Comparison of ENCODE assay signal across 12 mouse cellular contexts in the genomic region with DNA sequence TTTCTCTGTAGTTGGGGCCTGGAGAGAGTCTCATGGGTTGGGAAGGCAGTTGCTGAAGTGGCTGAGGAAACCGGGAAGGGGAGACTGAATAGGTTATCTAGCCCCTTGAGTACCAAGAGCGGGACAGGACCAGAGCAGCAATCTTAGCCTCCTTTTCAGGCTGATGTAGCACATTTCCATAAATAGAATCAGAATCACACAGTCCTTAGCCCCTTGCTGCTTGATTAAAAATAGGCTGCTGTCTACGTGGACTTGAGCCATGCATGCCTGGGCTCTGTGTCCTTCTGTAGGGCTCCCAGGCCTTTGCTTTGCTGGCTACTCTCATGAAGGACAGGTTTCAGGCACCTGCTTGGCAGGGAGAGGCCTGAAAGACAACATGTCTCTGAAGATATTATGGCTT. TPM values are rescaled to one million over a fixed set of nuclear protein-coding genes. Genes with fewer than 3 reads are reported as not detected.
DNase-seq lines count a peak whose midpoint lies in the region; ATAC-seq and TF ChIP-seq lines count a peak whose summit lies in the region.
"Had no signal": no experiment of that assay in that cellular context is flagged by ENCODE, and none has a peak within 500 bp of the region (broad histone marks: within the 10 kb centered on the region; RNA-seq: fewer than 3 reads in every experiment).

No protein-coding gene starts in this region.

- 59% methylated on average over 3 of the region's 3 CpGs for WGBS in stomach, embryonic 16.5 days
- 66% methylated on average over 3 of the region's 3 CpGs for WGBS in stomach, postnatal 0 days
- 53% methylated on average over 3 of the region's 3 CpGs for WGBS in lung, postnatal 0 days

- no peaks in the 10 kb centered on the region for H3K36me3 ChIP-seq in stomach, embryonic 16.5 days (ENCODE audit: control insufficient read depth, insufficient read depth, low read length)
- no peaks in the 10 kb centered on the region for H3K36me3 ChIP-seq in stomach, postnatal 0 days (ENCODE audit: control insufficient read depth, insufficient read depth, low read length)
- H3K36me3 ChIP-seq in lung, postnatal 0 days (ENCODE audit: insufficient read depth, low read length) = no peaks in the 10 kb centered on the region

- no peak overlapping the region for H3K4me3 ChIP-seq in stomach, embryonic 16.5 days (replicated peaks; ENCODE audit: low read length)
- no peak overlapping the region for H3K4me3 ChIP-seq in stomach, postnatal 0 days (ENCODE audit: low read depth, low read length)
- H3K4me3 ChIP-seq in lung, postnatal 0 days (ENCODE audit: low read depth, low read length) = no peak overlapping the region
- H3K4me3 ChIP-seq: erythroblast, embryonic 14.5 days; left cerebral cortex, adult 2 months had no signal

- ATAC-seq in stomach, embryonic 16.5 days (ENCODE audit: insufficient read depth, low FRiP score) = no peak
- no peak for ATAC-seq in stomach, postnatal 0 days (ENCODE audit: low FRiP score, low TSS enrichment)
- ATAC-seq in lung, postnatal 0 days = no peak

- TF ChIP-seq CTCF in stomach, postnatal 0 days (IDR thresholded peaks at IDR 0.05; ENCODE audit: low read depth) = no peak
- TF ChIP-seq CTCF in lung, postnatal 0 days (IDR thresholded peaks at IDR 0.05) = no peak

- no peak for TF ChIP-seq EP300 in stomach, postnatal 0 days (optimal IDR thresholded peaks at IDR 0.05)
- TF ChIP-seq EP300 in lung, postnatal 0 days (IDR thresholded peaks at IDR 0.05) = no peak

- DNase-seq in cerebellum, postnatal 10 days = peak; percentile 55 to 56
- DNase-seq in cerebellum, adult 18-20 months = no peak
- no peak for DNase-seq in stomach, postnatal 0 days (ENCODE audit: low spot score)
- peak; percentile 20 to 40 for DNase-seq in heart, postnatal 14 days
- DNase-seq in skeletal muscle tissue, adult 2 months (ENCODE audit: low read depth, low spot score) = peak; percentile 82
- DNase-seq in layer of hippocampus, postnatal 14 days (ENCODE audit: low spot score in 2 of 2) = no peak
- DNase-seq in lung, postnatal 0 days (ENCODE audit: low spot score) = no peak
- DNase-seq: lung, adult 2 months had no signal

- no peaks in the 10 kb centered on the region for H3K9me3 ChIP-seq in stomach, embryonic 16.5 days (replicated peaks; ENCODE audit: control insufficient read depth, low read length)
- no peaks in the 10 kb centered on the region for H3K9me3 ChIP-seq in stomach, postnatal 0 days (ENCODE audit: control insufficient read depth, low read length)
- H3K9me3 ChIP-seq in lung, postnatal 0 days (ENCODE audit: low read length) = no peaks in the 10 kb centered on the region

- H3K4me1 ChIP-seq in stomach, embryonic 16.5 days (ENCODE audit: control insufficient read depth, insufficient read depth, low read length) = peaks cover 5% of the 10 kb centered on the region; the same call in 1 of the 2 replicates
- H3K4me1 ChIP-seq in stomach, postnatal 0 days (replicated peaks; ENCODE audit: control insufficient read depth, insufficient read depth) = no peaks in the 10 kb centered on the region
- peaks cover 2% of the 10 kb centered on the region; the same call in 1 of the 2 replicates for H3K4me1 ChIP-seq in lung, postnatal 0 days (ENCODE audit: insufficient read depth, low read depth, low read length)

- peak overlapping the region; percentile 12; the same call in 1 of the 2 replicates for H3K27ac ChIP-seq in stomach, embryonic 16.5 days (ENCODE audit: low read length)
- H3K27ac ChIP-seq in stomach, postnatal 0 days (replicated peaks) = no peak overlapping the region
- no peak overlapping the region for H3K27ac ChIP-seq in lung, postnatal 0 days (ENCODE audit: low read length)
- H3K27ac ChIP-seq: left cerebral cortex, adult 2 months had no signal

- no peak overlapping the region for H3K9ac ChIP-seq in stomach, embryonic 16.5 days (ENCODE audit: low read length)
- H3K9ac ChIP-seq in stomach, postnatal 0 days (ENCODE audit: low read length) = no peak overlapping the region
- H3K9ac ChIP-seq in lung, postnatal 0 days (replicated peaks; ENCODE audit: low read depth) = no peak overlapping the region

- H3K4me2 ChIP-seq in stomach, embryonic 16.5 days (ENCODE audit: low read depth, low read length) = no peak overlapping the region
- H3K4me2 ChIP-seq in stomach, postnatal 0 days (replicated peaks; ENCODE audit: low read depth) = no peak overlapping the region
- no peak overlapping the region for H3K4me2 ChIP-seq in lung, postnatal 0 days (replicated peaks; ENCODE audit: low read depth, low read length)

- intact Hi-C loops in heart, postnatal 14 days (cut with DNase I) = loop anchor here (5.0 kb wide), 1 partner anchor 100 kb away; no protein-coding TSS in a partner anchor

- H3K27me3 ChIP-seq in stomach, embryonic 16.5 days (ENCODE audit: control insufficient read depth, insufficient read depth, low read length) = no peaks in the 10 kb centered on the region
- H3K27me3 ChIP-seq in stomach, postnatal 0 days (ENCODE audit: control insufficient read depth, insufficient read depth, low read length) = no peaks in the 10 kb centered on the region
- no peaks in the 10 kb centered on the region for H3K27me3 ChIP-seq in lung, postnatal 0 days (replicated peaks; ENCODE audit: insufficient read depth, low read length)

RNA-seq across cellular contexts. Expression of gene Pbx1, which starts 44.8 kb away (rescaled TPM):
- polyA plus RNA-seq in stomach, embryonic 16.5 days (2015; fragmentation: Nextera tagmentation; extraction: Ambion mirVana) = 32.4 and 35.6 TPM in 2 replicates
- polyA plus RNA-seq in stomach, postnatal 0 days (2015; fragmentation: Nextera tagmentation; extraction: Ambion mirVana) = 23.1 and 23.2 TPM in 2 replicates
- 10 to 100 TPM; 54.2 to 63.0 TPM for total RNA-seq in heart, postnatal 14 days (2021)
- total RNA-seq in layer of hippocampus, postnatal 14 days (2021) = 100 to 1,000 TPM; 103 to 106 TPM
- polyA plus RNA-seq in lung, postnatal 0 days (2015; fragmentation: Nextera tagmentation; extraction: Ambion mirVana) = 23.9 and 32.5 TPM in 2 replicates
- total RNA-seq: MEL had no signal

Comparison
In these comparisons a context has a peak if more than half of its experiments do, and no peak if none do; other contexts are left out.
1. DNase-seq: peak in cerebellum, postnatal 10 days (2 of 2), heart, postnatal 14 days (2 of 2) and skeletal muscle tissue, adult 2 months (single experiment); none in cerebellum, adult 18-20 months (0 of 2), stomach, postnatal 0 days (single experiment), layer of hippocampus, postnatal 14 days (0 of 2) and lung, postnatal 0 days (single experiment).